Mouse (Mus musculus): ENCODE measurements around the gene Mrpl30.

Gene Mrpl30

DNA sequence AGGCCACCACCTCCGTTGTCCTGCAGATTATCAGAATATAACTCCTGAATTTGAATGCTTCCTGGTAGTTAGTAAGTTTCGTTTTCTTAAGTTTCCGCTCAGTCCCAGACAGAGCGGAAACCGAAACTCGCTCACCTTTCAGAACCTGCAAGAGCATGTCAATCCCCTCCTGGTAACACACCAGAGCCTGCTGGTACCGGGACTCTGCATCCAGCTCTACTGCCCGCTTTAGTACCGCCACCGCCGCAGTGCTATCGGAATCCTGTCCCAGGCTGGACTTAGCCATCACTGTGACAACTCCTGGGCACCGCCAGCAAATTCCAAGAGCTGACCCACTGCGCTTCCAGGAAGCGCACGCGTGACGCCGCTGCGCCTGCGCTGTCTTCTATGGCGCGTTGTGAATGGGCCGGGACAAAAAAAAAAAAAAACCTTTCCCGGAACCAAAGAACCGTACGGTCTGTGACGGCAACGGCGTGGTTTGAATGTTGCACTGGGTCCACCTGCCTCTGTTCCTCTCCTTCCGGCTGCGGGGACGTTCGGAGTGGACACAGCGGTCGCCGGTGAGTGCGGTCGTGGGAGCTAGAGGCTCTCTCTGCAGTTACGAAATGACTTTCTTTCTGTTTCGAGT, at the start of gene Mrpl30, which contains the start of gene Mitd1:
Gene Mrpl30, plus strand, starts transcription at position 453 of the 628 bp plus-strand sequence.
Gene Mitd1, minus strand, starts transcription at position 387 of the 628 bp plus-strand sequence.
- CTCF ChIA-PET = no interaction called here

DNA sequence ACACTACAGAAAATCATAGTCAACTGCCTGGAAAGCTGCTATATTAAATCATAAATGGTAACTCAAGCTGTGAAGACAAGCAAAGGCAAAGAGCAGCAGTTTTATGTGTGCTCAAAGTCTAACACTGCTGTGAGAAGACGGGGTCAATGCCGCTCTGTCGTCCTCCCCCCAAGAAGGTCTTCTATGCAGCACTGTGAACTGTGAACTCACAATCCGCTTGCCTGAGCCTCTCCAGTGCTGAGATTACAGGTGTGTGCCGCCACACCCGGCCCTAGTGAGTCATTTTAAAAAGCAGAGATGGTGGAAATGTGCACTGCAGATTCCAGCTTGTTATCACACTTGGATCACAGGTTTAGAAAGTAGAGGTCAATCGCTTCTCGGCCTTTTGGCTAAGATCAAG, 43.4 kb upstream of the Mrpl30 start:
- CTCF ChIA-PET = no interaction called here

DNA sequence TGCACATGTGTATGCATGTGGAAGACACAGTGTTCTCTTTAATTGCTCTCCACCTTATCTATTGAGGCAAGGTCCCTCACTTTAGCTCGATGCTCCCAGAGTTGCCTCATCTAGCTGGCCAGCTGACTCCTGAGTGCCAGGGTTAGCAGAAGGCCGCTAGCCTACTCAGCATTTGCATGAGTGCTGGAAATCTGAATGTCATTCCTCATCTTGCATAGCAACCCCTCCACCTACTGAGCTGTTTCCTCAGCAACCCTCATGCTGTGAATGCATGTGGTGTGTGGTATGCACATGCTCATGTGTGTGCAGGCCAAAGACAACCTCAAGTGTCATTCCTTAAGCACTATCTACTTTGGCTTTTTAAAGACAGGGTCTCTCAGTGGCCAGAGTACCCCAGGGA, 39.6 kb upstream of the Mrpl30 start:
- CTCF ChIA-PET = no interaction called here

DNA sequence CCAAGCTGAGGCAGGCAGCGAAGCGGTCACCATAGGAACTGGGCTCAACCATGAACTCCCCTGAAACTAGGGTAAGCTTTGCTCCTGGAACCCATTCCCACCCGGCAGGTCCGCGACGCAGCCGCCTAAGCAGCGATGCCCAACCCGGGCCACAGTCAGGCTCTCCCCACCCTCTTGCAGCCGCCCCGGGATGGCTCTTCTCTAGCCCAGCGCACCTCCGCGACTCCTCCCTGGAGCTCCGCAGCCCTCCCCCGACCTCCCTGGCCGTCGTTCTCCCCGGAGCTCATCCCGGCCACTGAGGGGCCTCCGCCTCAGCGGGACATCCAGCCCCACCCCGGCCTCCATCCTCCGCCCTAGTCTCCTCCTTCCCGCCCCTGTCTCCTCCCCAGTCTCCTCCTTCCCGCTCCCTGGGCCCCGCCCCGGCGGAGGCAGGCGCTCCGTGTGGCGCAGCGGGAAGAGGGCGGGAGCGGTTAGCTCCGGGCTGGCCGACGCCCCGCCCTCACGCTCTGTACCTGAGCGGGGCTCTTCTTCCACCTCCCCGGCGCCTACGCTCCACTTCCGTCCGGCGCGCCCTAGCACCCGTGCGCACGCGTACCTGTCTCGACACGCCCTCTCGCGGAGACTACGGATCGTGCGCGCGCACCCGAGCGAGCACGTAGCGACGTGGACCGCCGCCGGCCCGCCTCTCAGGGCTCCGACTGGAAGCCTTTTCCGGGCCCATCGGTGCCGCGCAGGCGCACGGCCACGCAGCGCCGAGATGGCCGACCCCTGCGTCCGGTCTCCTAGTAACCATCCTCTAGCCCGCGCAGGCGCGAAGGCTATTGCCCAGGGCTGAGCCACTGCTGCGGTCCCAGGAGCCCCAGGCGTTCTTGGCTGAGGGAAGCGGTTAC, 25.5 kb upstream of the Mrpl30 start:
- CTCF ChIA-PET = interaction anchor here (0.5 kb wide), 1 partner anchor 256 kb away, joined by 16 read pairs; no protein-coding TSS in a partner anchor

DNA sequence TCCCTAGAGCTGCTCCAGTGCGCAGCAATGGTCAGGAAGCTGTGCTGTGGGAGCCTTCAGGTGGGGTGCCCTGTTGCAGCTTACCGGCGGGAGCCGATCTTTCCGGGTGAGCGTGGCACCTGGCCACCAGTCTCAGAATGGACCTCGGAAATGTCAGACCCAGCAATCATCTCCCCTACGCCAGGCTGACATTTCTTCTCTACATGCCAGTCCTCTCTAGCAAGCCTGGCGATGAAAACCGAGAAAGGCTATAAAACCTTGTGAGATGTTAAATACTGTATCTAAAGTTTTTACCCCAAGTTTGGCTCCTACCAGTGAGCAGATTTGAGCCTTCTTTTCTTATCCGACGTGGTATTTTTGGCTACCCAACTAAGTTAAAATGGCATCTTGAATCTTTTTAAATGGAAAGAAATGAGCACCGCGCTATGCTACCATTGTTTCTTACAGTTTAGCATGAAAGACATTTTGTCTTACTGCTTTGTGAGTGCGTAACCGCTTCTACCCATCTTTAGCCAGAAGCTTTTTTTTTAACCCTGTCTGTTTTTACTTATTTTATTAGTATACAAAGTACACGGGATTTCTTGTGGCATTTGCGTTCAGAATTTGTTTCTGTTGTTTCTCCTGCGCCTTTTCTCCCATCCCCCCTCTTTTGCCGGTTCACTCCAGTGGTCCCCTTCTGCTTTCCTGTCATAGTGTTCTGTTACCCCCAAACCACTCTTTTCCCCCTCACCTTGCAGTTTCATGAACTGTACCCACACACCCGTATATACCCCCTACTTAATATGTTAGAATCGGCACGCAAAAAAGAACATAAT, 24.7 kb upstream of the Mrpl30 start:
- CTCF ChIA-PET = interaction anchor here (0.7 kb wide), 1 partner anchor 23 kb away, joined by 4 read pairs; no protein-coding TSS in a partner anchor

DNA sequence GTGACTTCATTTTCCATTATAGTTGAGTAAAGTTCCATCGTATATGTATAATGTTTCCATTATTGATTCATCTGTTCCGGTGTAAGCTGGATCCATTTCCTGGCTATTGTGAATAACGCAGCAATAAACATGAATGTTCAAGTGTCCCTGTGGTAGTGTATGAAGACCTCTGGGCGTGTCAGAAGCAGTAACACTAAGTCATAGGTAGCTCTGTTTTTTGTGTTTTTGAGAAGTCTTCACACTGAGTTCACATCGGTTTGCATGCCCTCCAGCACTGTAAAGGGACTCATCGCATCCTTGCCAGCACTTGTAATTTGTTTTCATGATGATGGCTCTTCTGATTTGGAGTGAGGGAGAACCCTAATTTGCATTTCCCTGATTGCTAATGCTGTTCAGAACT, 24.0 kb upstream of the Mrpl30 start, which contains the start of gene Tsga10:
Gene Tsga10, minus strand, starts transcription at position 144 of the 400 bp plus-strand sequence.
- CTCF ChIA-PET = interaction anchor here (0.6 to 0.7 kb wide), 2 partner anchors 22 to 34 kb away, joined by 4 to 5 read pairs; no protein-coding TSS in a partner anchor

DNA sequence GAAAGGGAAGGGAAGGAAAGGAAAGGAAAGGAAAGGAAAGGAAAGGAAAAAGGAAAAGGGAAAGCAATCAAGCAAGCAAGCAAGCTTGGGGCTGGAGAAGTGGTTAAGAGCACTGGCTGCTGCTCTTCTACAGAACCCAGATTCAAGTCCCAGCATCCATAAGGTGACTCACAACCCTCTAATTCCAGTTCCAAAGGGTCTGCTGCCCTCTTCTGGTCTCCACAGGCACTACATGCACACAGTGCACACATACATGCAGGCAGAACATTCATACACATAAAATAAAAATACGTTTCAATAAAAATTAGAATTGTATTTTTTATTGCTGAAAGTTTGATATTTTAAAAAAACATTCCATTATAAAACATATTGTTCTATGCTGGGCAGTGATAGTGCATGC, 23.2 kb upstream of the Mrpl30 start:
- CTCF ChIA-PET = interaction anchor here (0.6 kb wide), 1 partner anchor 35 kb away, joined by 5 read pairs; no protein-coding TSS in a partner anchor

DNA sequence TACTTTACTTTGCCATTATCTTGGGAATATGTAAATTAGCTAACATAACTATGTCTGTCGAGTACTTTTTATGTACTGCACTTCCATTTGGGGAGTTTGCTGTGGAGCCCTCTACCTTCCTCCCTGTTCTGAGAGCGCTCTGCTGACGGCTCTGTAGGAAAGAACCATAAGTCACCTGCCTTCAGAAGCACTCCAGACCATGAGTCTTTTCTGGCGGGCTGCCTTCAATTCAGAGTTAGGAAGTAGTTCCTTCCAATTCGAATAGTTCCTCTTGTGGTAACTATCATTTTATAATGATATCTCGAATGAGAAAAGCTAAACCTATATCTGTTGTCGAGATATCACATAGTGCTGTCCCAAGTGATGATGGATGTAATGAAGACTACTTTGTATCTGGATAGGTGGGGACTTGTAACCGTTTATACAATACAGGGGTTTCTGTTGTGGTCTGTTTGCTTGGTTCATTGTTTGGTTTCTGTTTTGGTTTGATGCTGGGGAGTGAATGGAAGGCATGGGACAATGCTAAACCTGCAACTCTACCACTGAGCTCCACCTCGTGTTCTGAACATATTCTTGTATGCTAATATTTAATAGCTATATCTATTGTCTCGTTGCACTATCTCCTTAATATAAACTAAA, 22.5 kb upstream of the Mrpl30 start:
- CTCF ChIA-PET = no interaction called here

DNA sequence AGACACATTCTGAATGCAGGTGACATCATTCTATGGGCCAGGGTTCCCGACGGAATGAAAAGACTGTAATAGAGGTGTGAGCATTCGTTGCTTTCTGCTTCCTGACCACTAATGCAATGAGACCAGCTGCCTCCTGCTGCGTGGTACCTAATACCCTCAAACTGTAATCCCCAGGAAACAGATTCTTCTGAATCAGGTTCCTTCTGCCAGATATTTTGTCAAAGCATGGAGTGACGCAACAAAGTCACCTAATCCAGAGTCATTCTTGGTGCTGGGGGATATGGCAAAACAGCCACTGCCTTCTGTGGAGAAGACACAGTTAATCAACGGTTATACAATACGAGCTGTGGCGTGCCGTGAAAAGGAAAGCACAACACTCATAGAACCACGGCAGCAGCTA, 21.6 kb upstream of the Mrpl30 start:
- CTCF ChIA-PET = no interaction called here

DNA sequence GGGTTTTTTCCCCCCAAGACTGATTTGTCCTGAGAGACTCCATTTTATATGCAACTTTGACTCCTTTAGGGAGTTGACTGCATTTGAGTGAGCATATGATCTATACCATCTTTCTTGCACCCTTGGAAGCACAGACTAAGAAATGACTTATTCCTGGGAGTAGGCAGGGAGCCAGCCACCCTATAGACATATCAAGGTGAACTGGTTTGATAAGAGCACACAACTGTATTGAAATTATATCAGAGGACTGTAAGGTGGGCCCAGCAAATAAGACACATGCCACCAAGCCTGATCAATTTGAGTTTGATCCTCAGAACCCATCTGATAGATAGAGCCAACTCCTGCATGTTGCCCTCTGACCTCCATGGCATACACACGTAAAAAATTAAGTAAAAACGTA, 20.9 kb upstream of the Mrpl30 start:
- CTCF ChIA-PET = no interaction called here

DNA sequence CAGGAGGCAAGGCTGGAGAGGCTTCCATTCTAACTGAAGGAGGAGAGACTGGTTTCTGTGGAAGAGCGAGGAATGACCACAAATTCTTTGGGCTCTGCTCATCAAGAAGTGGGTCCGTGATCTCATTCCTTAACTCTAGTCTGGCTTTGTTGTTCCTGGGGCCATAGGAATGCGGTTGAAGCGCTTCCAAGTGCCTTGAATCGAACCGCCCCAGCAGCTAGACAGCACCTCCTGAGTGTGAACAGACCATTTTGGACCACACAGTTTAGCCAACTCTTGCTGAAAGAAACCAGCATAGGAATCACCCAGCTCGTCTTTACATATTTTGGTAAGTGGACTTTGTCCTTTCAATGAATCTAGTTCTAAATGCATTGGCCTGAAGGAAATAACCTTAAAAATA, 18.6 kb upstream of the Mrpl30 start, which contains the start of gene Lipt1:
Gene Lipt1, plus strand, starts transcription at position 35 of the 400 bp plus-strand sequence.
- CTCF ChIA-PET = no interaction called here

DNA sequence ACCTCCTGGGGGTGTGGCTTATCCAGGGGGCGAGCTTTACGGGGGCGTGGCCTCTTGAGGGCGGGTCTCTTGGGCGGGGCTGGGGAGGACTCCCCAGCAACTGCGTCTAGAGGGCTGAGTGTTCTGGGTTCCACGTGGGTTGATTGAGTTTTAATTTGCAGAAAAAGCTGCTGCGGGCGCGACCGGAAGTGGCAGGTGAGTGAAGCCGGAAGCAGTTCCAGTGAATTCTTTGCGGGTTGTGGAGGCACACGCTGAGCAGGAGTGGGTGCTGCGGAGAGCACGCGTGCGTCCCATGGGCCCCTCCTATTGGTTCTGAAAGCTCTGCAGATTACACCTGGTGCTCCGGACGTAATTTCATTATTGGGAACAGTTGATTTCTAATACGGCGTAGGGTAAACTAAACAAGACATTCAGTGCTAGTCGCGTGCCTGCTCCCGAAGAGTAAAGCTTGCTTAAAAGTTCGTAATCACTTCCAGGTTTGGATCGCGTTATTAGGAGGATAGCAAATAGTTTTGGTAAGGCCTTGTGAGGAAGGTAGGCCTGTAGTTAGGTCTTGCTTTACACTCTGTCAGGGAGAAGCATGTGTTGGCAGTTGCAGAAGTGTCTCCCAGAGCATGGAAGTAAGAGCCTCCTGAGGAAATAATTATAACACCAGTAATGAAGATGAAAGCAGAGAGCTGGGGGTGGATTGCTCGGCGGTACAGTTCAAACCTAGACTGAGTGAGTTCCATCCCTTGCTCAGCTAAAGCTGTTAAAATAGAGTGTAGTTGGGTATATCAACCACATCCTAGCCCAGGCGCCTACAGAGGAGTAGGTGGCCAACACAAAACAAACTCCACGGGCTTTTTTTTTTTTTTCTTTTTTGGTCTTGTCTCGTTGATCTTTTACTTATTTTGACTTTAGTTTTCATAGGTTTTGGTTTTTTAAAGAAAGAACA, 17.9 kb upstream of the Mrpl30 start:
- CTCF ChIA-PET = interaction anchor here (0.7 kb wide), 1 partner anchor 1863 kb away, joined by 3 read pairs; no protein-coding TSS in a partner anchor

DNA sequence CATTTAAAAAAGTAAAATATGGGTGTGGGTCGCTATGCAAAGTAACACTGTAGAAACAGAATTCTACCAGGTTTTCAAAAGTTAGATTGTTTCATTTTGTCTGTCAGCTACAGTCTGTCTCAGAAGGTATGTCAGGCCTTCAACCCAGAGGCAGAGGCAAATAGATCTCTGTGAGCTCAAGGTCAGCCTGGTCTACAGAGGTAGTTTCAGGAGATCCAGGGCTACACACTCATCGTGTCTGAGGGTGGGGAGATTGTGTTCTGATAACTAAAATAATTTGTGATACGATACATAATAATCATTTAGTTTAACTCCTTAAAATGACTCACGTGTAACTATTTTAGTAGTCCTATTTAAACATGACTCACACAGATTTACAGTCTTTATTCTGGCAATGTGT, 17.1 kb upstream of the Mrpl30 start:
- CTCF ChIA-PET = no interaction called here

DNA sequence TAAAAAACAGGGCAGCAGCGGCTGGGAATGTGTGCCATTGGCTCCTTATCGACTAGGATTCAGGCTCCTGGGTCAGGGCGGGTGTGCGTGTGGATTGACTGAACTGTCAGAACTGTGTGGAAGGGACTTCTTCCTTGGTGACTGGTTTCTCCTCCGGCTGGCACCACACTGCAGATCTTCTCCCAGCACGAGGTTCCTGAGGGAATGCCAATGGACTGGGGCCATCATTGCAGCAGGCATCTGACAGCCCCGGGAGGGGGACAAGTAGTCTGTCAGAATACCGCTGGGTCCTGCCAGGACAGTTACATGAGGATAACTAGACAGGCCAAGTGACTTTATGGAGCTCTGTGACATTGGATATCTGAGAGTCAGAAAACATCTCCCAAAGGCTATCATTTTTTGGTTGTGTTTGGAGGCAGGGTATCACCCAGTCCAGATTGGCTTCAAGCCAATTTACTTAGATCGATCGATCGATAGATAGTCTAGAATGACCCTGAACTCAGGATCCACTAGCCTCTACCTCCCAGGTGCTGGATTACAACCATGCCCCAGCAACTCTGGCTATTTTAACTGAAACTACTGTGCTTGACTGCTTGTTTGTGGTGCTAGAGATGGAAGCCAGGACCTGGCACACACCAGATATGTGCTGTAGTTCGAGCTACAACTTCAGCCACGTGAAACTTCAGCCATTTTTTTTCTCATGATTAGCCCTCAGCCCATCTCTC, 12.4 kb upstream of the Mrpl30 start:
- CTCF ChIA-PET = no interaction called here

DNA sequence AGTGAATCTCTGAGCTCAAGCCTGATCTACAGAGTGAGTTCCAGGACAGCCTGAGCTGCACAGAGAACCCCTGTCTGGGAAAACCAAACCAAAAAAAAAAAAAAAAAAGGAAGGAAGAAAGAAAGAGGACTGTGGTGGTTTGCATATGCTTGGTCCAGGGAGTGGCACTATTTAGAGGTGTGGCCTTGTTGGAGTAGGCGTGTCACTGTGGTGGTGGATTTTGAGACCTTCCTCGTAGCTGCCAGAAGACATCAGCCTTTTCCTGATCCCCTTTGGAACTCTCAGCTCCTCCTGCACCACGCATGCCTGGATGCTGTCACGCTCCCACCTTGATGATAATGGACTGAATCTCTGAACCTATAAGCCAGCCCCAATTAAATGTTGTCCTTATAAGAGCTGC, 6.9 kb upstream of the Mrpl30 start:
- CTCF ChIA-PET = no interaction called here

DNA sequence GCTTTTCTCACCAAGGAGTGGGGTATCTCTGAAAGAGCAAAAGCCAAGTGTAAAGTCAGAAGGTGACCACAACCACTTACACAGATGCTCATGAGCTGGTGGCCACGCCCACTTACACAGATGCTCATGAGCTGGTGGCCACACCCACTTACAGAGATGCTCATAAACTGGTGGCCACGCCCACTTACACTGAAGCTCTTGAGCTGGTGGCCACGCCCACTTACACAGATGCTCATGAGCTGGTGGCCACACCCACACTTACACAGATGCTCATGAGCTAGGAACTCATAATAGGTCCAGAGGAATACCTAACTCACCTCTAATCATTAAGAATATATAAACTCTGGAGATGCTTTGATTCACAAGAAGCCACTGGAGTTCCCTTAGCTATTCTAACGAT, 5.8 kb upstream of the Mrpl30 start:
- CTCF ChIA-PET = interaction anchor here (0.6 kb wide), 1 partner anchor 300 kb away, joined by 3 read pairs; no protein-coding TSS in a partner anchor

DNA sequence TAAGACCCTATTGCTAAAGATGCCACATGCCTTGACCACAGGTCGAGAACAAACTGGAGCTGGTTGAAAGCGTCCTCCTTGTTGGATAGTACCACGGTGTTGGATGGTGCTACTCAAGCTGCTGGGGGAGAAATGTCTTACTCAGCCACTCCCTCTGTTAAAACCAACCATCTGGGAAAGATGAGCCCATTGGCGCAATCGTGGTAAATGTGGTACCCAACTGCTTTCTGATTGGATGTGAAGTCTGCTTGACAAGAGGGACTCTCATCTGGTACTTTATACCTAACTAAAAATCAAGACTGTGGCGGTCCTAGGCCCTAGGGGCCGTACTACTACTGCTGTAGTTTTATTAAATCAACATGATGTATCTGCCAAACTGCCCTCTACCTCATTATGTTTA, 1.1 kb upstream of the Mrpl30 start:
- CTCF ChIA-PET = no interaction called here

DNA sequence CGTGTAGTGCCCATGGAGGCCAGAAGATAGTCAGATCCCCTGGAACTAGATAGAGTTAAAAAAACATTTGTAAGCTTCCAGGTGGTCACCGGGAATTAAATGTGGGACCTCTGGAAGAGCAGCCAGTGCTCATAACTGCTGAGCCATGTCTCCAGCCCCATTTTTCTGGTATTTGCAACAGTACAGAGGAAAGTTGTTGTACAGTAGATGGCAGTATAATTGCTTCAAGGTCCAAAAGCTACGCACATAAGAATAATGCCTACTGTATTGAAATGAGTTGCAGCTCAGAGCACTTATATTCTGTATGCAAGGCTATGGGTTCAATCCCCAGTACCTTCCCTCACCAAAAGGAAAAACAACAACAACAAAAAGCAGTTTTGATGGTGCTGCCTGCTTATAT, 1.1 kb downstream of the Mrpl30 start:
- CTCF ChIA-PET = interaction anchor here (0.8 kb wide), 1 partner anchor 10 kb away, joined by 3 read pairs; no protein-coding TSS in a partner anchor

DNA sequence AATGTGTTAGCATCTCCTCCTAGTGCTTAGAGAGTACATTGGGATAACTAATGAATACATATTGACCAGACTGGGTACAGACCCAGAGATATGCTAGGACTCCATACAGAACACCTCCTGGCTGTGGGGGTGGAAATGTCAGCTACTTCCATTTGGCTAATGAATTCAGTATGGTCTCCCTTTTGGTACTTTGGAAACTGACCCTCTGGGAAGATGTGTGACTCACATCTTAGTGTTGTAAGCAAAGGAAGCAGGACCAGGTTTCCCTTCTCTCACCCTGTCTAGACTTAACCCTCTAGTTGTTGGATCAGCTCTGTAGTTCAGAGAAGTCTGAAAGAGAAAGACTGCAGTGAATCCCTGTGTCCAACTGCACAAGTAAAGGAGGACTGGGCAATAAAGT, 4.3 kb downstream of the Mrpl30 start:
- CTCF ChIA-PET = no interaction called here
